Mouse (Mus musculus): ENCODE results near the gene Foxi1.

The Foxi1 gene

GRCm38 (mm10) chr11:34158916-34159315, 49.0 kb downstream of the Foxi1 start:
- peak; percentile 10 for DNase-seq (ENCODE audit: low spot score)

- DNase-seq (ENCODE audit: low spot score) = no peak
These were observed 52.7 kb downstream of the Foxi1 start for GRCm38 (mm10) chr11:34155235-34155634.
